Mouse (Mus musculus): ENCODE measurements around the gene Anks4b.

DNA sequence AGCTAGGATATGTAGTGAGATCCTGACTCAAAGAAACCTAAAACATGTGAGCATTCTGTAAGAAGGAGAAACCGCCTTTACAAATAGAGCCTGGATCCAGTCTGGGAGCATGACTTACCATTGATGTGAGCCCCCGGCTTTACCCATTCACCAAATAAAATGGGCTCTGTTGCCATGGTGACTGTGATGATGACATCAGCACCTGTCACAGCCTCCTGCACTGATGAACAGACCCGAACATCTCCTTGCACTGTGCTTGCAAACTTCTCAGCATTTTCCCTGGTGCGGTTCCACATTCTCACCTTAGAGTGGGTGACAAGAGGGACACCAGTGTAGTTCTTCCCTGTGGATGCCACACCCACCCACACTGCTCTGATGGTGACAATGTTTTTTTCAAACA is 21.5 kb downstream of the Anks4b start:
- TF ChIP-seq GATA1 (IDR thresholded peaks at IDR 0.05; ENCODE audit: low read length), result no peak
- TF ChIP-seq TAL1 (IDR thresholded peaks at IDR 0.05; ENCODE audit: low read length), result no peak

Measured in erythroblast, embryonic 14.5 days (primary cell).